Mouse (Mus musculus): ENCODE measurements around the gene Ccn6.

The Ccn6 gene

GRCm38 (mm10) chr10:39161406-39161805 is 2.2 kb downstream of the Ccn6 start:
- DNase-seq, result no peak

- DNase-seq, result no peak
Observed at GRCm38 (mm10) chr10:39158306-39158705, 5.3 kb downstream of the Ccn6 start.

GRCm38 (mm10) chr10:39157321-39157720 is 6.3 kb downstream of the Ccn6 start:
- no peak for DNase-seq

GRCm38 (mm10) chr10:39156719-39157118 is 6.9 kb downstream of the Ccn6 start:
- no peak for DNase-seq

- DNase-seq, result no peak
Observed at GRCm38 (mm10) chr10:39142216-39142615, 21.4 kb downstream of the Ccn6 start.

GRCm38 (mm10) chr10:39141401-39141800 is 22.2 kb downstream of the Ccn6 start:
- no peak for DNase-seq

GRCm38 (mm10) chr10:39140843-39141242 is 22.8 kb downstream of the Ccn6 start:
- DNase-seq, result no peak

GRCm38 (mm10) chr10:39138761-39139160 is 24.8 kb downstream of the Ccn6 start:
- no peak for DNase-seq

GRCm38 (mm10) chr10:39137766-39138165 is 25.8 kb downstream of the Ccn6 start:
- DNase-seq, result no peak

GRCm38 (mm10) chr10:39133462-39134310 is 29.9 kb downstream of the Ccn6 start, which contains the start of the genes Fam229b and Tube1:
Gene Fam229b, minus strand, starts transcription at chr10:39133914.
Gene Tube1, plus strand, starts transcription at chr10:39133976.
- peak; percentile 91 to 93 for DNase-seq

GRCm38 (mm10) chr10:39121412-39121811 is 42.2 kb downstream of the Ccn6 start:
- DNase-seq, result no peak

GRCm38 (mm10) chr10:39109489-39109874 is 54.1 kb downstream of the Ccn6 start:
- no peak for DNase-seq

GRCm38 (mm10) chr10:39108837-39109488 is 54.6 kb downstream of the Ccn6 start:
- DNase-seq, result no peak

GRCm38 (mm10) chr10:39106935-39107334 is 56.7 kb downstream of the Ccn6 start:
- no peak for DNase-seq

GRCm38 (mm10) chr10:39106413-39106812 is 57.2 kb downstream of the Ccn6 start:
- no peak for DNase-seq

- no peak for DNase-seq
Observed at GRCm38 (mm10) chr10:39104803-39105449, 58.7 kb downstream of the Ccn6 start.
